Mouse (Mus musculus): ENCODE data around the gene Gpr150. TPM values are rescaled to one million over a fixed set of nuclear protein-coding genes. Genes with fewer than 3 reads are reported as not detected.

The Gpr150 gene
- polyA plus RNA-seq (2016; fragmentation: Nextera tagmentation; extraction: Ambion mirVana) = 0.56 and 0.62 TPM in 2 replicates

DNA sequence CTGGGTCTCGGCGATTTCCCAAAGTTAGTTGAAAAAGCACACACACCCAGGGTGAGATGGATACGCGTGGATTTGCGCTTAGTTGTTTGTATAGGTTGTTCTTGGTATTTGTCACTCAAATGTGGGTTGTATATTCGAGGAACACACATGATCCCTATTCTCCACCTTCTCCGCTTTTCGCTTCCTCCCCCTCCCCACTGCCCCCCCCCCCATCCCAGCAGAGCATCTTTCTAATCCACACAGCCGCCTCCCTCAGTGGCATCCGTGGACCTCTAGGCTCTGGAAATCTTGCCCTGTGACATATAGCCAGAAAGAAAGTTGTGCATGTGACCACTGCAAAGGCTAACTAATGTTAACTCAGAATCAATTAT, at the start of gene Gpr150:
Gene Gpr150, minus strand, starts transcription at position 101 of the 371 bp plus-strand sequence.
- H3K4me2 ChIP-seq (replicated peaks) = peak within 1 kb of the TSS; percentile 99
- 8% methylated on average over 10 of the region's 10 CpGs for WGBS
- peak within 1 kb of the TSS; percentile 60 for H3K9ac ChIP-seq (replicated peaks)
- peak within 1 kb of the TSS; percentile 55 for H3K4me3 ChIP-seq
- ATAC-seq (ENCODE audit: low FRiP score, low read depth) = no peak
- H3K27me3 ChIP-seq = peaks cover 50% of the 10 kb centered on the region
- no peak within 1 kb of the TSS for H3K27ac ChIP-seq (replicated peaks)
- no peaks in the 10 kb centered on the region for H3K9me3 ChIP-seq
- no peaks in the 10 kb centered on the region for H3K36me3 ChIP-seq
- peaks cover 17% of the 10 kb centered on the region for H3K4me1 ChIP-seq

DNA sequence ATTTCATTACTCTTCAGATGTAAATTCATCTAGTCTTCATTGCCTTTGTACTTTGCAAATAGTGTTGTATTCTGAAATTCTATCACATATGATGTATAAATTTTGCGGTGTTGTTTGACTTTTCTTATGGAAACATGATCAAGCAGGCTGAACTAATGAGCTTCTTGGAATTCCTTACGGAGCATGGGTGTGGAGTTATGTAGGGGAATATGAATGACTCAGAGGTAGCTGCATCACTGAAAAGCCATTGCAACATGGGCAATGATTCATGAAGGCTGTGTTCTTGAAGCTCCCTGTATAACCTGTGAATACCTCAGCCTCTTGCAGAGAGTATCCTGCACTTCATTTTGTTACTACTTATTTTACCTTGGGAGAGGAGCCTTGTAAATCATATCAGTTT, 45.2 kb upstream of the Gpr150 start:
- H3K4me1 ChIP-seq = peaks cover 2% of the 10 kb centered on the region; the same call in 1 of the 2 replicates

DNA sequence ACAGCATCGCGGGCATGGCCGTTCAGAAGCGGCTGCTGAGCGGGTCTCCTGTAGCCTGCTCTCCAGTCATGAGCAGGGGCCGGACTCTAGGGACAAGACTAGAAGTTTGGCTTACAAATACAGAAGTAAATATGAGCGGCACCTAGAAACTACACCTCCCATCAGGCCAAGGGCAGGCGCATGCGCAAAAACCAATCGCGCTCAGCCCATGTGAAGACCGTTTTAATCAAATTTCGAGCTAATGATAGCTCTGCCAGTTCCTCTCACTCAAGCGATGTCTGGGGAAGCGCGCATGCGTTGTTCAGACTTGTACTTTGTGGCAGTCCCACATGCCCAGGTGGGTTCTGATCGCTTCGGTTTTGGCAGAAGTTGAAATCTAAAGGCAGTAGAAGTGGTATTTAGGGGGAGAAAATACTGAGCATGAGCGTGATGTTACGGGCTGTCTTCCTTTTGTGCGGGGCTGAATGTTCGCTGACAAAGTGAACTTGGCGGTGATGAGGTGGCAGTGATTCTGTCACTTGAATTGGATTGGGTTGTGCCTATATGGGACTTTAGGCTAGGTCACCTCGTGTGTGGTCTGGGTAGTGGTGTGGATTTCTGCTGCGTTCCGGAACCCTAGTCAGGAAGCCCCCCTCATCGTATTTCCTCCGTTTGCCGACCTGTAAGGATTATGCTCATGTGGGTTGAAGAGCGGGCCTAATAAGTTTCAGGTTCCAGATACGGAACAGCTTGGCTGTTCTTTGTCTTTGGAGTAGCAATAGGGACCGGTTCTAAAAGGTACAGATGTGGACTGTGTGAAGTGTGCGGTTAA, 41.9 kb upstream of the Gpr150 start, which contains the start of the genes Arsk and Ttc37:
Gene Arsk, minus strand, starts transcription at position 168 of the 811 bp plus-strand sequence.
Gene Ttc37, plus strand, starts transcription at position 242 of the 811 bp plus-strand sequence.
- peak; percentile 94 for ATAC-seq (ENCODE audit: low FRiP score, low read depth)
- Histone ChIP-seq H3K9ac (replicated peaks) (peak within 1 kb of the TSS; percentile 71), H3K4me3 (peak within 1 kb of the TSS; percentile 64), H3K27ac (replicated peaks) (peak within 1 kb of the TSS; percentile 67), H3K4me2 (replicated peaks) (peak within 1 kb of the TSS; percentile 59), H3K9me3 (no peaks in the 10 kb centered on the region), H3K4me1 (0 out of 2 replicates have a peak, but pooled peaks cover 2% of the 10 kb centered on the region), H3K27me3 (no peaks in the 10 kb centered on the region), H3K36me3 (no peaks in the 10 kb centered on the region)
- WGBS = under 1% methylated on average over 34 of the region's 34 CpGs

More for the DNA sequence above, 45.2 kb upstream of the Gpr150 start:
- no peak overlapping the region for H3K4me2 ChIP-seq (replicated peaks)
- H3K9me3 ChIP-seq = no peaks in the 10 kb centered on the region
- no peak overlapping the region for H3K27ac ChIP-seq (replicated peaks)
- H3K27me3 ChIP-seq = no peaks in the 10 kb centered on the region
- ATAC-seq (ENCODE audit: low FRiP score, low read depth) = no peak
- 94% methylated on average over 2 of the region's 2 CpGs for WGBS
- H3K9ac ChIP-seq (replicated peaks) = no peak overlapping the region
- H3K36me3 ChIP-seq = no peaks in the 10 kb centered on the region
- H3K4me3 ChIP-seq = no peak overlapping the region

- Histone ChIP-seq H3K4me1 (0 out of 2 replicates have a peak, but pooled peaks cover 2% of the 10 kb centered on the region), H3K27me3 (no peaks in the 10 kb centered on the region), H3K27ac (replicated peaks) (peak overlapping the region; percentile 67), H3K4me3 (peak overlapping the region; percentile 64), H3K4me2 (replicated peaks) (peak overlapping the region; percentile 59), H3K9ac (replicated peaks) (peak overlapping the region; percentile 68), H3K36me3 (no peaks in the 10 kb centered on the region), H3K9me3 (no peaks in the 10 kb centered on the region)
- peak; percentile 84 for ATAC-seq (ENCODE audit: low FRiP score, low read depth)
- WGBS = 3% methylated on average over 16 of the region's 16 CpGs
Measured at GRCm38 (mm10) chr13:76098116-76098492, 41.3 kb upstream of the Gpr150 start.

DNA sequence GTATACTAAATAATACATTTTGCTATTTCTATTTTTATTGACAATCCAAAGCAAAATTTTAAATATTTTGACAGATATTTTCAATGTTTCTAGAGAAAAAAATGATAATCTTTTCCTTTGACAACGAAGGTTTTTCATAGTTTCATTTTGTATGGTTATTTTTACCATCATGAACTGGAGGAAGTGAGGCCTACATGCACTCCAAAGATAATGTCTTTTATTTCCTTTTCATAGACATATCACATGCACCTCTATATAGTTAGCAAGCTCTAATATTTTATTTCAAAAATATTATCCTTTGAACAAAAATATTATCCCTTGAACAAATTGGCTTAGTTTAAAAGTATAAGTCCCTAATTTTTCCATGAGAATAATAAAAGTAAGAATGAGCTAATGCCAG, 17.5 kb upstream of the Gpr150 start:
- Histone ChIP-seq H3K27ac (replicated peaks) (no peak overlapping the region), H3K4me2 (replicated peaks) (no peak overlapping the region), H3K9ac (replicated peaks) (no peak overlapping the region), H3K36me3 (no peaks in the 10 kb centered on the region), H3K27me3 (no peaks in the 10 kb centered on the region), H3K4me1 (no peaks in the 10 kb centered on the region), H3K4me3 (no peak overlapping the region), H3K9me3 (no peaks in the 10 kb centered on the region)
- 82% methylated on average over 1 of the region's 1 CpGs for WGBS
- ATAC-seq (ENCODE audit: low FRiP score, low read depth) = no peak

GRCm38 (mm10) chr13:76064363-76064945, 7.7 kb upstream of the Gpr150 start:
- 84% methylated on average over 13 of the region's 13 CpGs for WGBS
- no peak overlapping the region for H3K4me2 ChIP-seq (replicated peaks)
- H3K4me3 ChIP-seq = no peak overlapping the region
- no peaks in the 10 kb centered on the region for H3K4me1 ChIP-seq
- no peaks in the 10 kb centered on the region for H3K27me3 ChIP-seq
- no peak overlapping the region for H3K27ac ChIP-seq (replicated peaks)
- ATAC-seq (ENCODE audit: low FRiP score, low read depth) = 0 out of 2 replicates have a peak, but pooled peaks have one; percentile 38
- H3K36me3 ChIP-seq = peaks cover 12% of the 10 kb centered on the region; the same call in 1 of the 2 replicates
- no peak overlapping the region for H3K9ac ChIP-seq (replicated peaks)
- no peaks in the 10 kb centered on the region for H3K9me3 ChIP-seq

DNA sequence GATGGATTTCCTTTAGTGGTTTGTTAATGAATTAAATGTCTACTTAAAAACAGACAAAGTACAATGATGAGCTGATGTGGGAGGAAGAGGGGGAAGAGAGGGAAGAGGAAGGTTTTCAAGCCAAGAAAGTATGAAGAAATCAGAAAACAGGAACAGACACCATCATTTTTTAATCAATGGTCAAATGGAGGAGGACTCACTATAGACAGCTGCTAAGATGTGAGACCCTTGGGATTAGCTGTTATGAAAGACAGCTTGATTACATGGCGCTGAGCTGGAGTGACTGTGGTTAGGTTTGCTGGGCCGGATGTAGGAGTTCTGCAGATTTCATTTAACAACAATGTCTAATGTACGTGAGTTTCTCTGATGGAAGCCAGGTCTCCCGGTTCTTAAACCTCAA, 6.8 kb upstream of the Gpr150 start:
- no peaks in the 10 kb centered on the region for H3K4me1 ChIP-seq
- H3K9me3 ChIP-seq = no peaks in the 10 kb centered on the region
- peaks cover 12% of the 10 kb centered on the region; the same call in 1 of the 2 replicates for H3K36me3 ChIP-seq
- no peak overlapping the region for H3K4me3 ChIP-seq
- no peaks in the 10 kb centered on the region for H3K27me3 ChIP-seq
- H3K27ac ChIP-seq (replicated peaks) = no peak overlapping the region
- 89% methylated on average over 4 of the region's 4 CpGs for WGBS
- H3K9ac ChIP-seq (replicated peaks) = no peak overlapping the region
- ATAC-seq (ENCODE audit: low FRiP score, low read depth) = no peak
- H3K4me2 ChIP-seq (replicated peaks) = no peak overlapping the region

- Histone ChIP-seq H3K4me3 (no peak overlapping the region), H3K4me2 (replicated peaks) (no peak overlapping the region), H3K36me3 (peaks cover 12% of the 10 kb centered on the region; the same call in 1 of the 2 replicates), H3K9ac (replicated peaks) (no peak overlapping the region), H3K27ac (replicated peaks) (no peak overlapping the region), H3K4me1 (no peaks in the 10 kb centered on the region), H3K27me3 (peaks cover 5% of the 10 kb centered on the region; the same call in 1 of the 2 replicates), H3K9me3 (no peaks in the 10 kb centered on the region)
- 94% methylated on average over 3 of the region's 3 CpGs for WGBS
- no peak for ATAC-seq (ENCODE audit: low FRiP score, low read depth)
Measured at GRCm38 (mm10) chr13:76062569-76062968, 5.8 kb upstream of the Gpr150 start.

DNA sequence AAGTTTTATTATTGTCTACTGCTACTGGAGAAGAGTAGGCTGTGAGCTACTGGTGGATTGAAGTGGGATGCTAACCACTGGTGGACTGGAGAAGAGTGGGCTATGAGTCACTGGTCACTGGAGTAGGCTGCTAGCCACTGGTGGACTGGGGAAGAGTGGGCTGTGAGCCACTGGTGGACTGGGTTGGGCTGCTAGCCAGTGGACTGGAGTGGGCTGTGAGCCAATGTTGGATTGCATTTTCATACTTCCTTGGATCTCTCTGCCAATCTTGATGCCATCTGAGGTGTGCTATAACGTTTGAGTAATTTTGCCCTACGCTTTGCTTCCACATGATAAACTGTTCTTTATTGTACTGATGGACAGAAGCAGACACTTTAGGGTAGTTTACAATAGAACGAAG, 5.3 kb upstream of the Gpr150 start:
- 92% methylated on average over 3 of the region's 3 CpGs for WGBS
- no peak overlapping the region for H3K9ac ChIP-seq (replicated peaks)

GRCm38 (mm10) chr13:76059591-76059990, 2.8 kb upstream of the Gpr150 start:
- no peak overlapping the region for H3K27ac ChIP-seq (replicated peaks)
- no peak overlapping the region for H3K4me2 ChIP-seq (replicated peaks)
- H3K27me3 ChIP-seq = peaks cover 32% of the 10 kb centered on the region
- no peak overlapping the region for H3K9ac ChIP-seq (replicated peaks)
- peaks cover 6% of the 10 kb centered on the region; the same call in 1 of the 2 replicates for H3K36me3 ChIP-seq
- no peaks in the 10 kb centered on the region for H3K9me3 ChIP-seq
- ATAC-seq (ENCODE audit: low FRiP score, low read depth) = no peak
- H3K4me1 ChIP-seq = peaks cover 17% of the 10 kb centered on the region
- no peak overlapping the region for H3K4me3 ChIP-seq
- 87% methylated on average over 4 of the region's 4 CpGs for WGBS

More for the DNA sequence above, 5.3 kb upstream of the Gpr150 start:
- no peak overlapping the region for H3K4me2 ChIP-seq (replicated peaks)
- no peak overlapping the region for H3K4me3 ChIP-seq
- peaks cover 9% of the 10 kb centered on the region for H3K27me3 ChIP-seq
- no peak for ATAC-seq (ENCODE audit: low FRiP score, low read depth)
- no peaks in the 10 kb centered on the region for H3K4me1 ChIP-seq
- H3K9me3 ChIP-seq = no peaks in the 10 kb centered on the region
- peaks cover 12% of the 10 kb centered on the region; the same call in 1 of the 2 replicates for H3K36me3 ChIP-seq
- H3K27ac ChIP-seq (replicated peaks) = no peak overlapping the region

GRCm38 (mm10) chr13:76057267-76058069, 672 bp upstream of the Gpr150 start:
- H3K4me2 ChIP-seq (replicated peaks) = no peak overlapping the region; the same call in 1 of the 2 replicates
- H3K36me3 ChIP-seq = no peaks in the 10 kb centered on the region
- H3K27me3 ChIP-seq = peaks cover 50% of the 10 kb centered on the region
- no peak overlapping the region for H3K4me3 ChIP-seq
- no peaks in the 10 kb centered on the region for H3K9me3 ChIP-seq
- H3K27ac ChIP-seq (replicated peaks) = no peak overlapping the region
- ATAC-seq (ENCODE audit: low FRiP score, low read depth) = no peak
- no peak overlapping the region for H3K9ac ChIP-seq (replicated peaks)
- H3K4me1 ChIP-seq = peaks cover 17% of the 10 kb centered on the region
- WGBS = 68% methylated on average over 10 of the region's 10 CpGs
